Mouse (Mus musculus) intestine, embryonic 14.5 days (tissue): ENCODE data around the gene Rptor. TPM values are rescaled to one million over a fixed set of nuclear protein-coding genes. Genes with fewer than 3 reads are reported as not detected.

ENCODE experiments used
- ATAC-seq: fragments of 200-750 bp; cut with Nextera tagmentation; replicated peaks from 2 replicates; pipeline ENCODE4 v1.8.0; 2017; ENCODE audit warnings: low read depth, moderate number of reproducible peaks, moderate TSS enrichment, moderate library complexity; ENCODE audit not compliant: low FRiP score, low TSS enrichment
- DNase-seq: peaks from one replicate; pipeline ENCODE4 v3.0.0-alpha.2; 2018; ENCODE audit warnings: low spot score
- H3K27ac ChIP-seq: fragments of 300-500 bp; sonication (generic); 2 replicates; pipeline ENCODE4 v1.5.1; 2014; ENCODE audit warnings: low read depth, mild to moderate bottlenecking, control low read depth
- H3K27me3 ChIP-seq: fragments of 300-500 bp; sonication (generic); replicated peaks from 2 replicates; pipeline ENCODE4 v1.6.1; 2014; ENCODE audit warnings: low read length, control low read depth; ENCODE audit not compliant: control insufficient read depth, insufficient read depth
- H3K36me3 ChIP-seq: fragments of 300-500 bp; sonication (generic); 2 replicates; pipeline ENCODE4 v1.6.1; 2014; ENCODE audit warnings: low read length, control low read depth; ENCODE audit not compliant: control insufficient read depth, insufficient read depth
- H3K4me1 ChIP-seq: fragments of 300-500 bp; sonication (generic); replicated peaks from 2 replicates; pipeline ENCODE4 v1.6.1; 2014; ENCODE audit warnings: low read length, control low read depth, mixed read lengths; ENCODE audit not compliant: control insufficient read depth, insufficient read depth
- H3K4me2 ChIP-seq: fragments of 300-500 bp; sonication (generic); 2 replicates; pipeline ENCODE4 v1.6.1; 2014; ENCODE audit warnings: low read length
- H3K4me3 ChIP-seq: fragments of 300-500 bp; sonication (generic); 2 replicates; pipeline ENCODE4 v1.5.1; 2014; ENCODE audit warnings: low read depth, low read length, control low read depth, mixed read lengths
- H3K9ac ChIP-seq: fragments of 300-500 bp; sonication (generic); 2 replicates; pipeline ENCODE4 v1.6.1; 2014; ENCODE audit warnings: mild to moderate bottlenecking, low read length
- H3K9me3 ChIP-seq: fragments of 300-500 bp; sonication (generic); 2 replicates; pipeline ENCODE4 v1.6.1; 2016; ENCODE audit warnings: low read length, control low read depth; ENCODE audit not compliant: control insufficient read depth
- WGBS: fragments of 180-500 bp; shearing (Covaris S2); extraction: QIAGEN DNeasy Blood & Tissue Kit; methylation state at CpG from one replicate; pipeline ENCODE4 v1.1.7; 2014; 5-methylcytosine and 5-hydroxymethylcytosine counted together
- polyA plus RNA-seq: library from polyadenylated mRNA; unstranded; fragments of >200 nt; fragmentation: Nextera tagmentation; extraction: Ambion mirVana; gene quantifications from 2 replicates; pipeline ENCODE4 v1.2.1, GENCODE M21; 2014

Rptor gene
- polyA plus RNA-seq, 1 experiment from 2014 or later, result 12.9 TPM

- Histone ChIP-seq H3K9ac (no peak overlapping the region), H3K27me3 (no peaks in the 10 kb centered on the region), H3K4me1 (peaks cover 14% of the 10 kb centered on the region), H3K27ac (no peak overlapping the region), H3K36me3 (no peaks in the 10 kb centered on the region), H3K9me3 (no peaks in the 10 kb centered on the region), H3K4me3 (no peak overlapping the region), H3K4me2 (no peak overlapping the region)
- DNase-seq, result no peak
- 48% methylated on average over 6 of the region's 6 CpGs for WGBS
- ATAC-seq, result no peak
Measured at GRCm38 (mm10) chr11:119794671-119795070, 192.0 kb downstream of the Rptor start.

- no peaks in the 10 kb centered on the region for H3K9me3 ChIP-seq
- ATAC-seq (no peak), DNase-seq (no peak)
- H3K4me2 ChIP-seq, result no peak overlapping the region
- H3K27me3 ChIP-seq, result no peaks in the 10 kb centered on the region
- H3K9ac ChIP-seq, result no peak overlapping the region
- 50% methylated on average over 7 of the region's 7 CpGs for WGBS
- H3K4me3 ChIP-seq, result no peak overlapping the region
- H3K36me3 ChIP-seq, result no peaks in the 10 kb centered on the region
- H3K4me1 ChIP-seq, result peaks cover 17% of the 10 kb centered on the region
- H3K27ac ChIP-seq, result no peak overlapping the region
Measured at GRCm38 (mm10) chr11:119796406-119796805, 193.7 kb downstream of the Rptor start.

- no peaks in the 10 kb centered on the region for H3K9me3 ChIP-seq
- no peaks in the 10 kb centered on the region for H3K36me3 ChIP-seq
- WGBS, result 87% methylated on average over 7 of the region's 7 CpGs
- DNase-seq (no peak), ATAC-seq (no peak)
- H3K4me3 ChIP-seq, result no peak overlapping the region
- no peak overlapping the region for H3K27ac ChIP-seq
- no peak overlapping the region for H3K4me2 ChIP-seq
- H3K27me3 ChIP-seq, result no peaks in the 10 kb centered on the region
- H3K4me1 ChIP-seq, result peaks cover 21% of the 10 kb centered on the region
- H3K9ac ChIP-seq, result no peak overlapping the region
Measured at GRCm38 (mm10) chr11:119796846-119797245, 194.1 kb downstream of the Rptor start.

- no peak overlapping the region for H3K9ac ChIP-seq
- DNase-seq (no peak), ATAC-seq (no peak)
- WGBS, result 48% methylated on average over 2 of the region's 2 CpGs
- H3K36me3 ChIP-seq, result no peaks in the 10 kb centered on the region
- H3K27ac ChIP-seq, result no peak overlapping the region
- H3K4me2 ChIP-seq, result no peak overlapping the region
- H3K4me3 ChIP-seq, result no peak overlapping the region
- H3K27me3 ChIP-seq, result no peaks in the 10 kb centered on the region
- no peaks in the 10 kb centered on the region for H3K9me3 ChIP-seq
- H3K4me1 ChIP-seq, result peaks cover 17% of the 10 kb centered on the region
Measured at GRCm38 (mm10) chr11:119799536-119799935, 196.8 kb downstream of the Rptor start.

- H3K9ac ChIP-seq, result no peak overlapping the region
- peaks cover 10% of the 10 kb centered on the region; the same call in 1 of the 2 replicates for H3K4me1 ChIP-seq
- no peak overlapping the region for H3K4me2 ChIP-seq
- no peaks in the 10 kb centered on the region for H3K9me3 ChIP-seq
- no peak overlapping the region for H3K4me3 ChIP-seq
- no peaks in the 10 kb centered on the region for H3K27me3 ChIP-seq
- ATAC-seq (no peak), DNase-seq (no peak)
- no peak overlapping the region for H3K27ac ChIP-seq
- H3K36me3 ChIP-seq, result no peaks in the 10 kb centered on the region
- 60% methylated on average over 1 of the region's 1 CpGs for WGBS
Measured at GRCm38 (mm10) chr11:119801855-119802254, 199.2 kb downstream of the Rptor start.

DNA sequence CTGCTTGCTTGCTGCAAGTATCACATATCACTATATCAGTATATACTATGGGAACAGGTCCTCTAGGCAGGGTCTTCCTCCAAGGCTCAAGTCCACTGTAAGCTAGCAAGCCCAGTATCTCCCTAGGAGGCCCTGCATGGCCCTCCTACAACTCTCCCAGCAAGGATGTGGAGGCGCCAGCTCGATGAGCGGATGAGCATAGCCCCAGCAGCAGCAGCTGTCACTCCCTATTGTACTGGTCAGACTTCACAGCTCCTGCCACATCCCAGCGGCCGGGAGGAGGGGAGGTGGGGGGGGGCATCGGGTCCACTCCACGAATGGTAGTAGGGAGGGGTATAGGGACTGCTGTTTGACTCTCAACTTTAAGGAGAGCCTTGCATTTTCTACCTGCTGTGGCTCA lies 200.2 kb downstream of the Rptor start:
- Histone ChIP-seq H3K4me2 (no peak overlapping the region), H3K4me3 (no peak overlapping the region), H3K9ac (no peak overlapping the region), H3K4me1 (peaks cover 10% of the 10 kb centered on the region; the same call in 1 of the 2 replicates), H3K36me3 (no peaks in the 10 kb centered on the region), H3K27me3 (no peaks in the 10 kb centered on the region), H3K27ac (no peak overlapping the region), H3K9me3 (no peaks in the 10 kb centered on the region)
- DNase-seq, result no peak
- ATAC-seq, result no peak
- WGBS, result 81% methylated on average over 7 of the region's 7 CpGs

GRCm38 (mm10) chr11:119804392-119804791 lies 201.7 kb downstream of the Rptor start:
- Histone ChIP-seq H3K9me3 (no peaks in the 10 kb centered on the region), H3K36me3 (no peaks in the 10 kb centered on the region), H3K27ac (no peak overlapping the region), H3K9ac (no peak overlapping the region), H3K27me3 (no peaks in the 10 kb centered on the region), H3K4me2 (no peak overlapping the region), H3K4me3 (no peak overlapping the region), H3K4me1 (peaks cover 10% of the 10 kb centered on the region; the same call in 1 of the 2 replicates)
- ATAC-seq (no peak), DNase-seq (no peak)
- WGBS, result 89% methylated on average over 3 of the region's 3 CpGs

- DNase-seq, result no peak
- H3K4me3 ChIP-seq, result no peak overlapping the region
- no peak for ATAC-seq
- 80% methylated on average over 10 of the region's 10 CpGs for WGBS
- no peak overlapping the region for H3K9ac ChIP-seq
- H3K9me3 ChIP-seq, result no peaks in the 10 kb centered on the region
- no peak overlapping the region for H3K27ac ChIP-seq
- no peaks in the 10 kb centered on the region for H3K27me3 ChIP-seq
- H3K4me2 ChIP-seq, result no peak overlapping the region
- peaks cover 10% of the 10 kb centered on the region; the same call in 1 of the 2 replicates for H3K4me1 ChIP-seq
- no peaks in the 10 kb centered on the region for H3K36me3 ChIP-seq
Measured at GRCm38 (mm10) chr11:119805112-119805750, 202.5 kb downstream of the Rptor start.

DNA sequence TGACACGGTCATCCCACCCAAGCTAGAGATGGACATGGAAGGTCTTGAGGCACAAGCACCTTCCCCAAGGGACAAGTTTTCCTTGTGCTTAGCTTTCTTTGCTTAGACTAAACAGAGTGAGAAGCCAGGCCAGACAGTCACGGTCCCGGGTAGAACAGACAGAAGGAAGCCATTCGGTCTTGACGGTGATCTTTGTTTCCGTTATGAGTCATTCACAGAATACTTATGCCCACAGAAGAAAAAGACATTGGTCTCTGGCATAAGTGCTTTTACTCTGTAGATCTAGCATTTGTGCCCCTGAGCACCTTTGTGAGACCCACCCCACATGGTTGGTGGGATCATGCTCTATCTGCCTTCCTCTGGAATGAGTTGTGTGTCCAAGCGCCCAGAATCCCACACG lies 203.8 kb downstream of the Rptor start:
- DNase-seq, result no peak
- no peaks in the 10 kb centered on the region for H3K27me3 ChIP-seq
- H3K4me2 ChIP-seq, result no peak overlapping the region
- no peak overlapping the region for H3K4me3 ChIP-seq
- H3K36me3 ChIP-seq, result no peaks in the 10 kb centered on the region
- 84% methylated on average over 8 of the region's 8 CpGs for WGBS
- H3K27ac ChIP-seq, result no peak overlapping the region
- H3K9ac ChIP-seq, result no peak overlapping the region
- peaks cover 11% of the 10 kb centered on the region for H3K4me1 ChIP-seq
- no peaks in the 10 kb centered on the region for H3K9me3 ChIP-seq
- no peak for ATAC-seq
